Mouse (Mus musculus): ENCODE results near the gene Gm28043.

Gm28043 gene

DNA sequence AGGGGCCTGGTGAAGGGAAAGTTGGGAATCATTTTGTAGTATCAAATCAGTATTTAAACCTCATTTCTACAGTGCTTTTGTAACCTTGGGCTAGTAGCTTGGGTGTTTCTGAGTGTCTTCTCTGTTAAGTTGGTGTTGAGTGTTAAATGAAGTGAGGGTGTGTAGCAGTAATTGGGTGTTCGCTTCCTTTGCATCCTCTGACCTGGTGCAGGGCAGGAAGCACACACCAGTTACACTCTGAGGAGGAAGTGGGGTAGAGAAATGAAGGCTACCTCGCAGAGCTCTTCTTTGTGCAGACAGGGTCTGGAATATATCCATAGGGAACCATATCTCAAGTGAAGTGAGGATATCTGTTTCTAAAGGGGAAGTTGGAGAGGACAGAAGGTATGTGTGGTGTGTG is 66.2 kb downstream of the Gm28043 start:
- DNase-seq (ENCODE audit: low spot score): no peak

GRCm38 (mm10) chr17:29681669-29682068 is 67.0 kb downstream of the Gm28043 start:
- DNase-seq (ENCODE audit: low spot score): no peak

GRCm38 (mm10) chr17:29682261-29682660 is 67.6 kb downstream of the Gm28043 start:
- no peak for DNase-seq (ENCODE audit: low spot score)

- no peak for DNase-seq (ENCODE audit: low spot score)
These were observed 68.5 kb downstream of the Gm28043 start for GRCm38 (mm10) chr17:29683127-29683526.

DNA sequence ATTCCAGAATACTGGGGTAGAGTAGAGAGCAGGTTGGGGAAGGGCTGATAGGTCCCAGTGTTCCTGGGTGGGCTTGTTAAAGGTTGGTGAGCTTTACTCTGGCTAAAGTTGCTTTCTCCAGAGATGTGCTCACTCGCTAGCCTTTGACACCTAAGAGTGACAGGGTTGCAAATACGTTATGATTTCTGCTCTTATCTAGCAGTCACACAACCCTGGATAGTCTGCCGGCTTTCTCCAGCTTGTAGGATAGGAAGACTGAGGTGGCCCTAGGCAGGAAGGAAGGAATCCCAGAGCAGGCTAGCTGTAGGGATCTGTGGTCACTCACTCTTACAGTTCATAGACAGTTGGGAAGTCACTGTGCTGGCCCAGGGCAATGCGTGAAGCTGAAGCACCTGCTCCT is 69.6 kb downstream of the Gm28043 start:
- DNase-seq (ENCODE audit: low spot score): no peak

DNA sequence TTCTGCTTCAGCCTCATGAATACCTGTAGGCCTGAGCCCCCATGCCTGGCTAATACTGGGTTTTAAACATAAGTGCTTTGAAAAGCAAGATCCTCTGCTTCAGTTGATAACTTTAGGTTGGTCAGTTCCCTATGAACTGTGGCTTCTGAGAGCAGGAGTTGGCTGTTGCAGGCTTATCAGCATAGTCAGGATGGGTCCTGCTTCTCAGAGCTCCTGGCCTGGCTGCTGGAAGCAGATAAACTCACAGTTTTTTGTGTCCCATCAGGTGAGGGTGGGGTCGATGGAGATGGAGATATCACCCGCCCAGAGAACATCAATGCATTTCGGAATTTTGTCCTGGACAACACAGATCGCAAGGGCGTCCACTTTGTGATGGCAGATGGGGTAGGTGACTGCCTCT is 72.1 kb downstream of the Gm28043 start:
- no peak for DNase-seq (ENCODE audit: low spot score)

DNA sequence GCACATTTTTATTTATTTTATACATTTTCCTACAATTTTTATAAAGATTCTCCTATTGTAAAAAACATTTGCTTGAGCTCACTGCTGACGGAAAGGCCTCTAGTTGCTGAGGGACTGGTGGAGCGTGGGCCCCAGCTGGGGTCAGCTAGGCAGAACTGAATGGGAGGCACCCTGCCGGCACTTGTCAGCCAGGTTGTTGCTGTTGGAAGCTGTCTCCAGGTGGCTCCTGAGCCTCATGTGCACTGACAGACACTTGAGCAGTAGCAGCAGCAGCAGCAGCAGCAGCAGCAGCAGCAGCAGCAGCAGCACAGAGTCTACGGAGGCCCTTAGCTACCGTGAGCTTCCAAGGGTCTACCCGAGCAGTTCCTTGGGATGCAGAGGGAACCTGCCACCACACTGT is 72.7 kb downstream of the Gm28043 start:
- DNase-seq (ENCODE audit: low spot score): no peak

DNA sequence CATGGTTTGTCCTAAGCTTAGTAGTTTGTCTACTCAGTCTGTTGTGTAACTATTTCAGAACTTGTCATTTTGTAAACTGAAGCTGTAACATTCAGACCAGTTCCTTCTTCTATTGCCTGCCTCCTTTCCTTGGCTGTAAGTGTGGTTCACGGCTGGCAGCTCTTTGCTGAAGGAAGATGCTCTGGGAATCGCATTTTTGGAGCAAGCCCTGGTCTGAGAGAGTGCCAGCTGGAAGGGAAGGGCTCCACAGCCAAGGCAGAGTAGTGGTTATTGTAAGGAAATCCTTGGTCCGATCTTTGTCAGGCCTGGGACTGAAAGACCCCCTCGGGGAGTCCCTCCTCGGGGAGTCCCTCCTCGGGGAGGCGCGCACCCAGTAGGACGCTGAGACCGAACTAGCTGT is 73.9 kb downstream of the Gm28043 start:
- DNase-seq (ENCODE audit: low spot score): no peak

DNA sequence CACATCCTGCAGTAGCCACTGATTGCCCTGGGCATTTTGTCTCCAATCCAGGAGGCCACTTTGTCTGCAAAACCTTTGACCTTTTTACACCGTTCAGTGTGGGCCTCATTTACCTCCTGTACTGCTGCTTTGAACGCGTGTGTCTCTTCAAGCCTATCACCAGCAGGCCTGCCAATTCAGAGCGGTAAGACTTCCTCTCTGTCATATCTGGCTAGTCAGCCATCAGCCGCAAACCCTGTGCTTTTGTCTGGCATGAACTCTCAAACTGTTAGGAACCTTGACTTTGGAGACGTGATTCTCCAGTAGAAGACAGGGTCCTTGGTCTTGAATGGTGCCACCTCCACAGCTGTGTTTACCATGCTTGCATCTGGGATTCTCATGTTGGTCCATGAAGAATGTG is 75.6 kb downstream of the Gm28043 start:
- no peak for DNase-seq (ENCODE audit: low spot score)

DNA sequence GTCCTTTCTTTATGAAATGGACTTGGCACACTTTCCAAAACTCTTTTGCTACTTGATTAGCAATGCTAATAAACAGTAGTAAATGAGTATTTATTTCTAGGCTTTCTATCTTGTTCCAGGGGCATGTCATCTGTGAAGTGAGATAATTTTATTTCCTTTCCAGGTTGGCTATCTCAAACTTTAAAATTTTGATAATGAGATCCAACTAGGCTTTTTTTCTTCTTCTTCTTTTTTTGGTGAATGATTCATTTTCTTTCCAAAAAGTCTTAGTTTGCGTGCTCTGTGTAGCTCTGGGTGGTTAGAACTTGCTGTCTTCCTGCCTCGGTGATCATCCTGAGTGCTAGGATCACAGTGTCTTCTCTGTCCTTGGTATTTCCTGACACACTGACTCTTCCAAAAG is 78.2 kb downstream of the Gm28043 start:
- DNase-seq (ENCODE audit: low spot score): no peak

GRCm38 (mm10) chr17:29693571-29693970 is 78.9 kb downstream of the Gm28043 start:
- DNase-seq (ENCODE audit: low spot score): no peak

DNA sequence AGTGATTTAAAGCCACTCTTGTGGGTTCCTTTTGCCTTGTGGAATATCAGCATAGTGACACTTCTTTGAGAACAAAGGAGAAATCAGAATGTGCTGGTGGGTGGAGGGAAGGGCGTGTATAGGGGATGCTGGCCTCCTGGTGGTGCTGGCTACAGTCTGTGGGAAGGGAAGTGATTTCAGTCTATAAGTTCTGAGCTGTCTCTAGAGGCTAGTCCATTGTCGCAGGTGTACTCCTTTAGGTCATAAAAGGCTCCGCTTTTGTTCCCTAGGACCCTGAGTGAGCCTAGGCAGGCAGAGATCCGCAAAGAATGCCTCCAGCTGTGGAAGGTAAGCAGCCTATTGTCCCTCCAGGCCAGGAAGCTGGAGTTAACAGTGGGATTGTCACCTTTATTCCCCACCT is 79.8 kb downstream of the Gm28043 start:
- DNase-seq (ENCODE audit: low spot score): no peak

DNA sequence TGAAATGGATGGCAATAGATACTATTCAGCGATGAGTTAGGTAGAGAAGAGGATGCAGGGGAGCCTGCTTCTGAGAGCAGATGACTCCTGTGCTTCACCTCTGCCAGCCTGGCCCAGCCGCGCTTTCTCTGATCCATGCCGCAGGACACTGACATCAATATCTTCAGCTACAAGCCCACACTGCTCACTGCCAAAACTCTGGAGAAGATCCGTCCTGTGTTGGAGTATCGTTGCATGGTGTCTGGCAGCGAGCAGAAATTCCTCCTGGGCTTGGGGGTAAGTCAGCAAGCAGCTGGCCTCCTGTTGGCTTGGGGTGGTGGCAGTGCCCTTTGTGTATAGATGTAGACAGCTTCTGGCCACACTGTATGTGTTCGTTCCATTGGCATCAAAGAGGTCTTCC is 82.3 kb downstream of the Gm28043 start:
- no peak for DNase-seq (ENCODE audit: low spot score)

- DNase-seq (ENCODE audit: low spot score): no peak
These were observed 83.7 kb downstream of the Gm28043 start for GRCm38 (mm10) chr17:29698421-29698820.

- no peak for DNase-seq (ENCODE audit: low spot score)
These were observed 85.9 kb downstream of the Gm28043 start for GRCm38 (mm10) chr17:29700573-29700972.

GRCm38 (mm10) chr17:29702938-29703710 is 88.4 kb downstream of the Gm28043 start:
- no peak for DNase-seq (ENCODE audit: low spot score)

- DNase-seq (ENCODE audit: low spot score): no peak
These were observed 90.1 kb downstream of the Gm28043 start for GRCm38 (mm10) chr17:29704781-29705180.

DNA sequence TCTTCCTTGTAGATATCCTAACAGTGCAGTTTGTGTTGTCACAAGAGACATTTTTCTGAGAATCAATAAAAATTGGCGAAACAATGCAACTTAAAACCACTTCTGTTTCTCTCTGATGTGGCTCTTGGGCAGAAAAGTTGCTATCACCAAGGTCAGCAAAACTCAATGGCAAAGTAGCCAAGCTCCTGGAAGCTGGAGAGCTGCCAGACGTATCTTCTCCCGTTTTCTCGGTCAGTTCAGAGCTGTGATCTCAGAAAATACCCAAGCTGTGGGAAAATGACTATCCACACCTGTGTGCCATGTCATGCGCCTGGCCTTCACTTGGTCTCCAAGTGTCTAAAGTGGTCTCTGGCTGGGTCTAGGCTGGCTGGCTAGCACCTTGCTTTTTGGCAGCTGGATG is 91.2 kb downstream of the Gm28043 start:
- no peak for DNase-seq (ENCODE audit: low spot score)

DNA sequence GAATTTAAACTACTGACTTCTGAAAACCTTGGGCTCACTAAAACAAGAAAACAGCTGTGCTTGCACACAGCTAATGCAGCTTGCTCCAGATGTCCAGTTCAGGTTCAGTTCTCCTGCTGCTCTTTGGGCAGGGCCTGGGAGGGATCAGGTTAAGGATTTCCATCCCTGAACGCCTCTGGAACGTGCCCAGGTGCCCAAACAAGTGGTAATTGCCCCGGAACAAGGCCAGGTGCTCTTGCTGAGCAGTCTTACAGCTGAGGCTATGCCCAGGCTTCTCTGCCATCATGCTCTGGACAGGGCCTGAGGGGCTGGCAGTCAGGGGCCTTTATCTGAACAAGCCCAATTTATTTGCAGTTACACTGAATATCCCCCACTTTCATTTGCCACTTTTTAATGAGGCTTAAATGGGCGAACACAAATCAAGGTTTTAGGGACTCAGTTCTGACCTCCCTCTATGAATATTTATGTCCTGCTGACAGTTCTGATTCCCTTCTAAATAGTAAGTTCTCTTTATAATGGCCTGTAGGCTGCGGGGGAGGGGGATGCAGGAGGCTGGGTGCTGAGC is 92.4 kb downstream of the Gm28043 start:
- no peak for DNase-seq (ENCODE audit: low spot score)

DNA sequence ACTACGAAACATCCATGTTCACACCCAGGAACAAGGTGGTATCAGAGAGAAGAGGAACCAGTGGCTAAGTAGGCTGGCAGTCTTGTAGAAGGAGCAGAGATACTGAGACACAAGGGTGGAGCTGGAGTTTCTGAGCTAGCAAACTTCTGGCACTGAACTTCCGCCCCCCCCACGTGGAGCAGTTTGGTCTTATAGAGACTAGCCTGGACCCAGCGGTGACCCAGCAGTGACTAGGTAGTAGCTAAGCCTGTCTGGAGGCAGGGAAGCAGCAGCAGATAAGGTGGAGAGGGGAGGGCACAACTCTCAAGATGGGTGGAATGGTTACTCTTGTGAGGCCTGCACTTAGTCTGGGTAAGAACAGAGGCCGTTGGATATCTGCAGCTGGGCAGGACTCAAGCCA is 94.1 kb downstream of the Gm28043 start:
- no peak for DNase-seq (ENCODE audit: low spot score)

DNA sequence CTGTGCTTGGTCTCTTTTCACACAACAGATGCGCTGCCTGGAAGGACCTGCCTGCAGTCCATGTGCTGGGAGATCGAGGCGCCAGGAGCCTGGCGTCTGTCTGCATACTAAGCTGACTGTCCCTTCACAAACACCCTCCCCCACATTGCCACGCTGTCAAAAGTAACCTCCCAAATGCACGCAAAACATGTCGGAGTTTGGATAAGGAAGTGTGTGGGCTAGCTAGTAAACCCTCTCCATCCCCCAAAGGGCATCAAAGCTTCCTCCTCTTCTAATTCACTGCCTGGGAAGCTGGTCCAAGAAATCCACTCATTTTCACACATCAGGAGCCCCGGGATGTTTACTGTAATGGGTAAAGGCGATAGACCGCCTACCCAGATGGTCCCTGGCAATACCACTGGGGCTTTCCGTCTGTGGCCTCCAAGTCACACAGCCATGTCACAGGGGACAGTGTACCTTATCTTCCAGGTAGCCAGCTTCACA is 95.9 kb downstream of the Gm28043 start:
- DNase-seq (ENCODE audit: low spot score): no peak

- peak; percentile 55 for DNase-seq (ENCODE audit: low spot score)
These were observed 96.5 kb downstream of the Gm28043 start for GRCm38 (mm10) chr17:29711076-29711744.

DNA sequence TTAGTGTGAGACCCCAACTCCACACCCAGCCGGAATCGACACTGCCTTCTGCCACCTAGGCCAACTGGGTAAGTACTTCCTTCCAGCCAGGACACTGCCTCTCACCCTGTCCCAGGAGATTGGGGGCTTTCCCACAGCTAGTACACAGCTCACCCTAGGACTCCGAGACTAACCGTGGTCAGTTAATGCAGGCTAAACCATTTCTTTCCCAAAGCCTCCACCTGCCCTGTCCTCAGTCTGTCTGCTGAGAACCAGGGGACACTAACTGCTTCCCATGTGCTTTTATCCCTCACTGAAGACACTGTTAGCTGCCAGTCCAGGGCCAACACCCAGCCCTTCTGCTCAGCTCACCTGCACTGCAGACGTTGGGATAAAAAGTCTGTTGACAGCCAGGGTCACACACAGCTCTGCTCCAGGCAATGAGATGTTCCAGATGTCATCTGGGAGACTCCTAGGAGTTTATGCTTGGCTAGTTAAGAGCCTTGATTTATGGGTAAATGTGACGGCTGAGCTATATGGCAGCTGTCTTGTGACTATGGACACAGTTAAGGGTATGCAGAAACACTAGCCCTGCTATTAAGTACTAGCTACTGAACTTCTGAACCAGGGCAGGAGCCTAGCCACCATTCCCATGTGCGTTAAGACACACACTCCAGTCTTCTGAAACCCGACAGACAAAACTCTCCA is 97.2 kb downstream of the Gm28043 start:
- DNase-seq (ENCODE audit: low spot score): no peak

All from ovary, adult 18-20 months (tissue).